Mouse (Mus musculus) erythroid progenitor cell, adult 5-6 weeks (primary cell): ENCODE measurements at regions not wholly inside any gene's neighbourhood (a gene's known extent, or its start where the extent isn't known, plus 50 kb on each side); places are given as distances from the start of the nearest gene placed in this dataset.

Experiments
- ATAC-seq: replicated peaks from 2 replicates; pipeline ENCODE4 v1.8.0; 2016; ENCODE audit warnings: moderate number of reproducible peaks, mild to moderate bottlenecking, moderate TSS enrichment, inconsistent platforms; ENCODE audit not compliant: poor library complexity, low FRiP score, severe bottlenecking

DNA sequence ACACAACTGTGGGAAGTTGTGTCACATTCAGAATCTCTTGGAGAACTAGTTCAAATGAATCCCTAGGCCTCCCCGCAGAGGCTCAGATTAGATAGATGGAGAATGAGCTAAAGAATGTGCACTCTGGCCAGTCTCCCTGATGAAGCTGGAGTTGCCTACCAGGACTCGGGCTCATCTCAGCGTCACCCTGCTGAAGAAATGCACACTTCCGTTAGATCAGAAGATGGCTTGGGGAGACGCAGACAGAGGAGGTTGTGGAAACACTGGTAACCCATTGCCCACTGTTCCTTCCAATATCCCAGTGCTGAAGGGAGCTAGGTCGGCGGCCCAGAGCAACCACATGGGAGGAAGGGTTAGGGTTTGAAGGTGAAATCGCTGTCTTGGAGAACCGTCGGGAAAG, 77.7 kb upstream of the Armc2 start:
- no peak for ATAC-seq

GRCm38 (mm10) chr10:42094274-42095000, 76.2 kb upstream of the Armc2 start:
- ATAC-seq = no peak

DNA sequence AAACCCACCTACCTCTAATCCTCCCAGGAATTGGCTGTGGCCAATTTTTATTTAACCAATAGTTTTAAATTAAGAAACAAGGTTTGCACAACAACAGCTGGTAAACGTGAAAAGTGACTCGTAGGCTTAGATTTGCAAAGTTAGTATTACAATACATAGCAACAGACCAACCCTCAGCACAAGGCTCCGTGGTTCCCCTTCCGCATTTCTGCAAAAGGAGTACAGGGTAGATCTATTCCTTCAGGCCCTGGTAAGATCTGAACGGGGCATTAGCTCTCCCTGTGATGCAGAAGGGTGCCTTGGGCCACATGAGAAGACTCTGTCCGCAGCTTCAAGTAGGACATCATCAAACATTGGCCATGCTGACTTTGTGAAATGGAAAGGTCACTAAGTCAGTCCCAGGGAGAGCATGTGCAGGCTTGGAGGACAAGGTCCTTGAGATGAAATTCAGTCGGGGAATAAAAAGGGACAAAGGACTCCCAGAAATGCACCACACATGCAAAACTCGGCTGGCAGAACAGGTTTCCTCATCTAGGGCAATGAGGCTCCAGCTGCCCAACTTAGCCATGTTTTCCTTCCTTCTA, 75.0 kb upstream of the Armc2 start:
- ATAC-seq = no peak

GRCm38 (mm10) chr10:42092500-42092899, 74.3 kb upstream of the Armc2 start:
- ATAC-seq = no peak

GRCm38 (mm10) chr10:42091546-42092168, 73.4 kb upstream of the Armc2 start:
- ATAC-seq = peak; percentile 20; the same call in 1 of the 2 replicates

DNA sequence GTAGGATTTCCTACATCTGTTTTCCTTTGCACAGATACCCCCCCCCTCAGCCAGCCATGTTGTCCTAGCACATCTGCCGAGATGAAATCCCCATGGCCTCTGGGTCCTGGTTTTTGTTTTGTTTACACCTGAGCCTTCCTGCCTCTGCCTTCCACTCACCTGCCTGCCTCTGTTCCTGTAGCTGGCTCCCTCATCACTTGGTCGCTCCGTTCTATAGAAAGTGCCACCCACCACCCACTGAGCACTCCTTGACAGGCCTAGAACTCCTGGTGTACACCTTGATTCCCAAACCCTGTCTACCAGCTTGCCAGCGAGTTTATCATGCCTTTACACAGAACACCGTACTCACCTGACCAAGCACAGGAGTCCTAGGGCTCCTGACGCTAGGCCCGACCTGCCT, 72.6 kb upstream of the Armc2 start:
- no peak for ATAC-seq

DNA sequence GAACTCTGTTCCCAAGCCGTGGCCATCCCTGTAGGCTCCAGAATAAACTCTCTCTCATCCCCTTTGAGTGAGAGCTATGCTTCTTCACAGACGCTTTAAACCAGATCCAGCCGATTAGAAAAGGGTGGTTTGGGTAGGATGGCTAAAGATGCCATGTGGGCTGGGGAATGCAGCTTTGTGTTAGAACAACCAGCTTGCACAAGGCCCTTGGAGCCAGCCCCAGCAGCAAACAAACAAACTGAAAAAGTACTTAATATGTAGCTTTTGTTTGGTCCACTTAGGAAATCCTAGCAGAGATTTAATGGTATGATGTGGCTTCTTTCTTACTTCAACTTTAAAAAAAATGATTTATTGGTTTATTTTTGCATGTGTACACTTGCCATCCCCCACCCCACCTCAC, 71.9 kb upstream of the Armc2 start:
- ATAC-seq = no peak

DNA sequence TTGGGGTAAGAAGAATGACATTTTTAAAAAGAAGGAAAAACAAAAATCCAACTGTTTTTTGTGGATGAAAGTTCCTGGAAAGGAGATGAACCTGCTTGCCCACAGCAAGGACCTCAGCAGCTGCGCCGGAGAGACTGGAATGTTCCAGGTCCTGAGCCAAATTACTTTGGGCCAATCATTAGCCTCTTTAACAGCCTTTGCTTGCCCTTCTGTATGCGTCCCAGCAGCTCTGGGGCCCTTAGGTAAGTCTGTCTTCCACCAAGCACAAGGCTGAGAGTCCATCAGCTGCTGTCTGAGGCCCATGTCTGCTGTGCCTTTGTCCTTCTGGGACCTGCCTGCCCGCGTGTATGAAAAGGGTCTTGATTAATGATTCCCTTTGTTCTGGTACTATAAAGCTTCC, 71.4 kb upstream of the Armc2 start:
- no peak for ATAC-seq

GRCm38 (mm10) chr10:42089235-42089625, 71.0 kb upstream of the Armc2 start:
- peak; percentile 64 for ATAC-seq

DNA sequence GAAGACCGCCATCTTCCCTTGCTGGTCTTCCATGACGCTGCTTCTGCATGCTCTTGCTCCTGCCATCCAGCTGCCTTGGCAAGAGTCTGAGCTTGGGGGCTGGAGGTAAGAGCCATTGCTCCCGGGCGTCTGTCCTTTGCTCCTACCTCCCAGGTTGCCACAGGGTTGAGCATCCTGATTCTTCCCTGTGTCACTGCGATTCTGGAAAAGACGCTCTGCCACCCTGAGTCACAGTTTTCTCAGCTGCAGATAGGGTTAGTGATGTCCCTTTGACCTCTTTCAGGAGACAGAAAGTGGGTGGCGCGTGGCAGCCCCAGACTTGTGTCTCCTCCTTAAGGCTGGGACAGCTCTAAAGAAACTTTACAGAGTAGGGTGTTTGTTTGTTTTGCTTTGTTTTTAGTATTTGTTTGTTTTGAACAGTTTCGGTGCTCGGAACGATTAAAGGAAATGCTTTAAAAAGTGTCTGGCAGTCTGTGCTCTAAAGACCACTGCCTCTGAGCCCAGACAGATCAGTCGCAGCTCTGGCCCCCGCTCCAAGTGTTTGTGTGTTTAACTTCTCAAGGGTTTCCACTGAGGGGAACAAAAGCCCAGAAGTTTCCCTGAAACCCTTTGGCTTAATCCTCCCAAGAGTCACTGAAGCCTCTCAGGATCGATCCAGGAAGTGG, 70.5 kb upstream of the Armc2 start:
- ATAC-seq = no peak

- ATAC-seq = no peak
Observed at GRCm38 (mm10) chr10:42087906-42088305, 69.7 kb upstream of the Armc2 start.

GRCm38 (mm10) chr10:42086691-42087090, 68.4 kb upstream of the Armc2 start:
- no peak for ATAC-seq

DNA sequence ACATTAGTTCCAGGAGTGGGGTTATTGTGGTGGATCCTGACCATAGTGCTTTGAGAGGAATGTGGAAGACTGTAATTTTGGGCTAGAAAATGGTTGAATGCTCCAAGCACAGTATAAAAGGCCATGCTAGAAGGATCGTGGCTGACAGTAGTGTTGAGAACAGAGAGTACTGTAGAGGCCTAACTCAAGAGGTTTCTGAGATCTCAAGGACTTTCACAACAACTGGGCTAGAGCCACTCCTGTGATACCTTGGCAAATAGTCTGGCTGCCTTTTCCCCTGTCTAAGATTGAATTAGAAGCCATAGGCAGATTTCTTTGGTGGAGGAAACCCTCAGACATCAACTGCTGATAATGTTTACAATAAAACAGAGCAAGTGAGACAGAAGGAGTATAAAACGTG, 67.1 kb upstream of the Armc2 start:
- no peak for ATAC-seq

DNA sequence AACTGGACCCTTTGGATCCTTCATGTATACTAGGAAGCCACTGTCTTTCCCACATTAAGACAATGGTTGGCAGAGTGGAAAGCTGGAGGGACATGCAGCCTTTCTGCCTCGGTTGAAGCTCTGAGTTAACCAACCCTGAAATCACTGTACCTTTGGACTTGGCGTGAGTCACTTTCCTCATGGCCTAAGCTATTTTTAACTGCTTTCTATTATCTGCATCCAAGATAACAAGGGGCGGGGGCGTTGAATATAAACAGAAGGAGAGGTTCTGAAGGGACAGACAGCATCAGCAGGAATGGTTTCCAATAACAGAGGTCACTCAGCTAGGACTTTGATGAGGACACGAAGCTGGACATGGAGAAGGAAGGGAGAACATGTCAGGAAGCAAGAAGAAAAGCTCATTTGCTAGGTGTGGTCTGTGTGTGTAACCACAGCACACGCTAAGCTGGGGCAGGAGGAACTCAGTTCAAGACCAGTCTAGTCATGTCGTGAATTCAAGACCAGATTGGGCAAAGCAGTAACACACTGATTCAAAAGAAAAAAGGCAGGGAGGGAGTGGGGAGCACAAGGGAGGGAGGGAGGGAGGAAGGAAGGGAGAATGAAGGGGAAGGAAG, 64.1 kb upstream of the Armc2 start:
- ATAC-seq = no peak

DNA sequence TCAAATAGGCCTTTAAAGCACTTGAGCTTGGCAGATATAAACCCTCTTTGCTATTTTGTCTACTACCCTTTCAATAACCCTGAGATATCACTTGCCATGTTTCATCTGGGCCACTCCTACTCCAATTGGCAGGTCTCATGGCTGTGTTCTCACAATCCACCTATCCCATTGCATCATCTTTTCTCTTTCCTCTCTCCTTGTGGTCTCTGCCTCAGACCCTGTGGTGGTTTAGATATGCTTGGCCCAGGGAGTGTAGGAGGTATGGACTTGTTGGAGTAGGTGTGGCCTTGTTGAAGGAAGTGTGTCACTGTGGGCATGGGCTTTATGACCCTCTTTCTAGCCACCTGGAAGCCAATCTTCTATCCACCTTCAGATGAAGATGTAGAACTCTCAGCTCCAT, 61.5 kb upstream of the Armc2 start:
- no peak for ATAC-seq

GRCm38 (mm10) chr10:42076711-42077110, 58.5 kb upstream of the Armc2 start:
- no peak for ATAC-seq

GRCm38 (mm10) chr10:42075545-42075944, 57.3 kb upstream of the Armc2 start:
- ATAC-seq = no peak

- no peak for ATAC-seq
Observed at GRCm38 (mm10) chr10:42072758-42073157, 54.5 kb upstream of the Armc2 start.

DNA sequence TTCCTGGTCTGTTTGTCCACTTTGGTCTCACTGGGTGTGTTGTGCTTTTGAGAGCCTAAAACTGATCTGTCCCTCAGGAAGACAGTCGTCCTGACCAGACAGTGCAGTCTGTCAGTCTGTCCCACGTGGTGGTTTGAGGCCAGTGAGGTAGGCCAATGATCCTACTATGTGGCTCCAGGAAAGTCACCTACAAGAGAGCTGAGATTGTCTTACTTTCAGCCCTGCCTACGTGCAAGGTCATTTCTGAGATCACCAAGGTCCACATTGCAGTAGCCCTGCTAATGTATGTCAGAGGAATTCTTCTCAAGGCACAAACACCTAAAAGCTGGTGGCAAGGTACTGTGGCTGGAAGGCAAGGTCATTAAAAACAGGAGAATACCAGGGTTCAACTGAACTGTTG, 53.9 kb upstream of the Armc2 start:
- no peak for ATAC-seq

DNA sequence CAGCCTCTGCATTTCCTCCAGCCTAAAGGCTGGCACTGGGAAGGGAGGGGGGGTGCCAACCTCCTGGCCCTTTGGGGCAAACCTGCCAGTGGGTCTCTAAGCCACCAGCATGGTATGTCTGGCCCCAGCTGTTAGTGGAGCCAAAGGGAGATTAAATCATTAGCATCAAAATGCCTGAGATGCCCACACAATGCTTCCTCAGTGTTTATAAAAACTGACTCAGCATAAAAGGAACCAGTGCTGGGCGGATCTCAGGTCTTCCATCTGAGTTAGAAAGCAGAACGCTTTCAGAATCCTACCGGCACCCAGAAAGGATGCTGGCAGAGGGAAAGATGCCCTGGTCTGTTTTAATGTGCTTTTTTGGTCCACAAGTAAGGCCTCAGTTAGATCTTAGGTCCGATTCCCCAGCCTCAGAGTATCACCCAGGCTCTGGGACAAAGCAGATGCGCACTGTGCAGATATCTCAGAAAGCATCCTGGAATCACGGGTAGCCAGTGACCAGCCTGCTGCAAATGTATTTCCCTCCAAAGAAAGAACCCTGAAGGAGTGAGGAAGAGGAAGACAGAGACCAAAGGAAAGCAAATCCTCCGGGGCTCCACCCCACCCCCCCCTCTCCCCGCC, 53.3 kb upstream of the Armc2 start:
- ATAC-seq = no peak
